Mouse (Mus musculus) left cerebral cortex, postnatal 36 days (tissue): ENCODE measurements at regions not wholly inside any gene's neighbourhood (a gene's known extent, or its start where the extent isn't known, plus 50 kb on each side); places are given as distances from the start of the nearest gene placed in this dataset.

Experiments used
- DNase-seq, 2 experiments: peaks; one replicate each; pipeline ENCODE4 v3.0.0; 2021 to 2022; ENCODE audit warnings: low spot score in 2 of 2, mixed read lengths in 1 of 2
- intact Hi-C: fragments of 180-260 bp; cut with DNase I; formaldehyde crosslinking; loops from one replicate; pipeline ENCODE4 v1.15.1; 2025

DNA sequence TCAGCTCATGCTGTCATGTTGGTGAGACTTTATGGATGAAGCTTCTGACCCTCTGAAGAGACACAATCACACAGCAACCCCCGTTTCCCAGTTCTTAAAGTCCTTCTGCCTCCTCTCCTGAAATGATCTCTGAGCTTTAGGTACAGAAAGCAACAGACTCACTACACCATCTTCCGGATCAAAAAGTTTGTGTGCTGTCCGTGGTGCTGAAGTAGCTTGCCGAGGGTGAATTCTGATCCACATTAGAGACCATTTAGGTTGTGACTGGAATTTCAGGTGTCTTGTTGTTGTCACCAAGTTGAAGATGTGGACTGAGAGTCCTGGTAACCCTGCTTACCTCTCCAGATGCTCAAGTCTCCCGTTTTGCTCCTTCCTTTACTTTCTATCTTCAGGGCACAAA, 375.2 kb downstream of the Shisa9 start:
- intact Hi-C loops: no loop called here
- no peak for DNase-seq

- intact Hi-C loops: no loop called here
- DNase-seq: peak; percentile 17 to 65
Measured at GRCm38 (mm10) chr16:12389545-12389944, 405.6 kb downstream of the Shisa9 start.

- DNase-seq: no peak
- intact Hi-C loops: no loop called here
Measured at GRCm38 (mm10) chr16:12435697-12436221, 451.8 kb downstream of the Shisa9 start.

GRCm38 (mm10) chr16:12438622-12439021, 454.7 kb downstream of the Shisa9 start:
- DNase-seq: no peak
- intact Hi-C loops: no loop called here

DNA sequence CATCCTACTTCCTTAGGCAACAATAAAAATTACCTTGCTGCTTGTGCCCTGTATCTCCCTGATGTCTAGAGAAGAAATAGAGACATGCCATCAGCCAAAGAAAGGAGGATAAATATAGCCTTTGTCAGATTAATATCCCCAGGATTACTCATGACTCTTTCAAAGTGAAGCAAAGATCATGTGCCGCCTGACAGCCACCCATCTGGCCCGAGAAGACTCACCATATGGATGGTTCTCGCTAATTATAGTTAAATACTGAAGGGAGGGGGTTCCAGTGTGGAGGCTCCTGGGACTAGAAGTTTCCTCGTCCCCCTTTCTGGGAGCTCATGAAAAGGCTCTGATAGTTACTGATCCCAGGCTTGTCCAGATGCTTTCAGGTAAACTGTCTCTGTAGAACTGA, 470.9 kb downstream of the Shisa9 start:
- peak; percentile 11 to 28 for DNase-seq
- intact Hi-C loops: no loop called here
